Mouse (Mus musculus) brown adipose tissue, adult 24 weeks (tissue): ENCODE data around the gene Glod4. TPM values are rescaled to one million over a fixed set of nuclear protein-coding genes. Genes with fewer than 3 reads are reported as not detected.

Experiments used
- H3K27ac ChIP-seq: fragments of 200-500 bp; replicated peaks from 2 replicates; pipeline ENCODE4 v1.5.1; 2012; ENCODE audit warnings: low read depth, mild to moderate bottlenecking, low read length
- H3K4me1 ChIP-seq: fragments of 200-500 bp; 2 replicates; pipeline ENCODE4 v1.6.1; 2012; ENCODE audit warnings: low read length, mixed read lengths; ENCODE audit not compliant: control insufficient read depth, insufficient read depth, insufficient read length
- H3K4me3 ChIP-seq: fragments of 200-500 bp; 2 replicates; pipeline ENCODE4 v1.5.1; 2012; ENCODE audit warnings: low read depth, mild to moderate bottlenecking, low read length, moderate library complexity; ENCODE audit not compliant: insufficient read depth
- polyA plus RNA-seq: library from polyadenylated mRNA; stranded (reverse); fragments of >200 nt; gene quantifications from 2 replicates; pipeline ENCODE4 v1.2.4, GENCODE M21; 2012; ENCODE audit not compliant: missing spikeins, insufficient read depth, insufficient read length

Gene Glod4
- polyA plus RNA-seq, 1 experiment, result 62.0 TPM

- H3K4me3 ChIP-seq, result no peak overlapping the region
- peaks cover 30% of the 10 kb centered on the region for H3K4me1 ChIP-seq
- H3K27ac ChIP-seq, result peak overlapping the region; percentile 86
These were observed 123.1 kb downstream of the Glod4 start for GRCm38 (mm10) chr11:76120407-76120901.

DNA sequence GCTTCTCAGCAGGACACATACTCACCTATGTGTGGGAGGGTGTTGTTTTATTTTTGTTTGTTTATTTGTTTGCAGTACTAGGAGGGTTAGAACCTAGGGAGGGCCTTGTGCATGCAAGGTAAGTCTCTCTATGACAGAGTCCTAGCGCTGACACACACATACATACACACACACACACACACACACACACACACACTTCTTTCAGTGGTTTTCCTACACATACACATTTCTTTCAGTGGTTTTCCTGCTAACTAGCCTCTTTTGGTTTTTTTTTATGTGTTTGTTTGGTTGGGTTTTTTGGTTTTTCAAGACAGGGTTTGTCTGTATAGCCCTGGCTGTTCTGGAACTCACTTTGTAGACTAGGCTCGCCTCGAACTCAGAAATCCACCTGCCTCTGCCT is 133.1 kb downstream of the Glod4 start:
- H3K4me3 ChIP-seq, result no peak overlapping the region
- H3K27ac ChIP-seq, result no peak overlapping the region
- H3K4me1 ChIP-seq, result peaks cover 6% of the 10 kb centered on the region

GRCm38 (mm10) chr11:76106551-76107496 is 136.7 kb downstream of the Glod4 start:
- H3K4me3 ChIP-seq, result no peak overlapping the region
- peaks cover 6% of the 10 kb centered on the region for H3K4me1 ChIP-seq
- H3K27ac ChIP-seq, result no peak overlapping the region

DNA sequence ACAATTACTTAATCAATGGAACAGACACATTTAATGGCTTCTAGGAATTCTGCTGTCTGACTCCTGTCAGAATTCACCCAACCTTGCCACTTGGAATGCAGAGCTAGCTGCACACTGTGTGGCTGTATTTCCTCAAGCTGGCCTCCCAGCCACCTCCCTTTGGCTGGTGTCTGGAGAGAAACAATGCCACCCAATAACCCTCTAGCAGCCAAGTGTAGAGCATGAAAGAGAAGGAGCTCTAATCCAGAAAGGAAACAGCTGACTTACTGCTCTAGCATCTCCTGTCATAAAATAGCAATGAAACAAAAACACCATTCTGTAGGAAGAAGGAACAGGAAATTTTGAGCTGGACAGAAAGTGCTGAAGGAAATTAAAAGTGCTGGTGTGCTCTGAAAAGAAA is 142.4 kb downstream of the Glod4 start:
- H3K27ac ChIP-seq, result peak overlapping the region; percentile 79
- no peak overlapping the region for H3K4me3 ChIP-seq

DNA sequence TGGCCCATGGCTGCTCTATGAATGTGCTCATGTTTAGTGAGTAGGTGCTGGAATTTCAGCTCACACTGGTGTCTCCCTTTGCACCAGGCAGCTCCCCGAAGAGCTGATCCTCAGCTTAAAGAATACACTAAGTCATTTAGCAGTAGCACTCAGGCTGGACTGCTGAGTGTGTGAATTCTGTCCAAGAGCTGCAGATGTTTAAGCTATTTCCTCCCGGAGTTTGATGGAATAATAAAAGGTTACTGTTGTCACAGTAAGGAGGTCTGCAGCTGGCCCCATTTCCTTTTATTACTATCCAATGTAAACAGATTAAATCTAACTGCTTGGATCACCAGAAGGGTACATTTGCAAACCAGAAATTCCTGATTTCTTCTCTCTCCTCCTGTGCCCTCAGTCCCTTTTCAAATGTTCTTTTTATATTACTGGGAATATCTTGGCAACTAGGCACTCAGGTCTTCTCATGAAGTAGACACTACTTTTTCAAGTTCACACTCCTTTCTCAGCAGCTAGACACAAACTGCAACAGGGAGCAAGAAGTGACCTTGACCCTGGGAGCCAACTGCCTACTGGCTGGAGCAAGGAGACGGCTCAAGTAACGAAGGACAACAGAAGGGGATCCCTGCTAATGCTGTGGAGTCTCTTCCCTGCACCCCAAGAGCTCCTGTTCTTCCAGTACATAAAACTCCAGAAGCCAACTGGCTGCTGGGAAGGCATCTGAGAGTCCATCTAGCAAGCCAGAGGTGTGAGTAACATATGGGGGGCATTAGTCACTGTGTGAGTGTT is 144.1 kb downstream of the Glod4 start:
- peak overlapping the region; percentile 82 for H3K27ac ChIP-seq
- no peak overlapping the region for H3K4me3 ChIP-seq

More for the DNA sequence above, 142.4 kb downstream of the Glod4 start:
- H3K4me1 ChIP-seq, result peaks cover 22% of the 10 kb centered on the region

GRCm38 (mm10) chr11:76093610-76094009 is 149.9 kb downstream of the Glod4 start:
- no peak overlapping the region for H3K27ac ChIP-seq
- peaks cover 5% of the 10 kb centered on the region; the same call in 1 of the 2 replicates for H3K4me1 ChIP-seq
- no peak overlapping the region for H3K4me3 ChIP-seq

More for the DNA sequence above, 144.1 kb downstream of the Glod4 start:
- peaks cover 22% of the 10 kb centered on the region for H3K4me1 ChIP-seq

GRCm38 (mm10) chr11:76089776-76090175 is 153.7 kb downstream of the Glod4 start:
- Histone ChIP-seq H3K4me3 (no peak overlapping the region), H3K27ac (no peak overlapping the region), H3K4me1 (peaks cover 8% of the 10 kb centered on the region; the same call in 1 of the 2 replicates)

GRCm38 (mm10) chr11:76088506-76088905 is 155.0 kb downstream of the Glod4 start:
- Histone ChIP-seq H3K4me1 (peaks cover 11% of the 10 kb centered on the region), H3K27ac (no peak overlapping the region), H3K4me3 (no peak overlapping the region)

DNA sequence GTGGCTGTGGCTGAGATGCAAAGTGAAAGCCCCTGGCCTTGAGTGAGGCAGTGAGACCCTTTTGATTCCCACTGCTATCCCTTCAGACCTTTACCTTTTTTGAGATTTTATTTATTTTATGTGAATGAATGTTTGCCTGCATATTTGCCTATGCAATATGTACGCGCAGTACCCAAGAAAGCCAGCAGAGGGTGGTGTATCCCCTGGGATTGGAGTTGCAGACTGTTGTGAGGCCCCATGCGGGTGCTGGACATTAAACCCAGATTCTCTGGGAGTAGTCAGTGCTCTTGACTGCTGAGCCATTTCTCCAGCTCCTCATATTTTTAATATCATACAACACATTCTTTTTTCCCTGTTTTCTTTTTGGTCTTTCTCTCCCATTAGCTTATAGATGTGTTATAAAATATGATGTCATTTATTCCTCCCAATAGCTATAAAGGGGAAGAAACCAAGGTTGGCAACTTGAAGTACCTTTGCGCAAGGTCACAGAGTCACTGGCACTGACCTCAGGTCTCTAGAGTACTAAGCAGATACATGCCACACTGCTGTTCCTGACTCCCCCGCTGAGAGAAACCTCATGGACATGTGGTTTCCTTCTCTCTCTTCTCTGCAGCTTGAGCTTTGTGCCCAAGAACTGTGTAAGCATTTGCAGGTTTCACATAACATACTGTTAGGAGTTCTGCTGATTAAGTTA is 157.5 kb downstream of the Glod4 start:
- Histone ChIP-seq H3K27ac (no peak overlapping the region), H3K4me1 (peaks cover 20% of the 10 kb centered on the region), H3K4me3 (no peak overlapping the region)

GRCm38 (mm10) chr11:76084943-76085342 is 158.6 kb downstream of the Glod4 start:
- Histone ChIP-seq H3K4me1 (peaks cover 23% of the 10 kb centered on the region), H3K4me3 (no peak overlapping the region), H3K27ac (no peak overlapping the region)

GRCm38 (mm10) chr11:76083941-76084367 is 159.6 kb downstream of the Glod4 start:
- H3K4me1 ChIP-seq, result peaks cover 23% of the 10 kb centered on the region
- H3K27ac ChIP-seq, result peak overlapping the region; percentile 20; the same call in 1 of the 2 replicates
- H3K4me3 ChIP-seq, result no peak overlapping the region

- peaks cover 22% of the 10 kb centered on the region for H3K4me1 ChIP-seq
- no peak overlapping the region for H3K4me3 ChIP-seq
- peak overlapping the region; percentile 88 for H3K27ac ChIP-seq
These were observed 162.4 kb downstream of the Glod4 start for GRCm38 (mm10) chr11:76081048-76081640.

DNA sequence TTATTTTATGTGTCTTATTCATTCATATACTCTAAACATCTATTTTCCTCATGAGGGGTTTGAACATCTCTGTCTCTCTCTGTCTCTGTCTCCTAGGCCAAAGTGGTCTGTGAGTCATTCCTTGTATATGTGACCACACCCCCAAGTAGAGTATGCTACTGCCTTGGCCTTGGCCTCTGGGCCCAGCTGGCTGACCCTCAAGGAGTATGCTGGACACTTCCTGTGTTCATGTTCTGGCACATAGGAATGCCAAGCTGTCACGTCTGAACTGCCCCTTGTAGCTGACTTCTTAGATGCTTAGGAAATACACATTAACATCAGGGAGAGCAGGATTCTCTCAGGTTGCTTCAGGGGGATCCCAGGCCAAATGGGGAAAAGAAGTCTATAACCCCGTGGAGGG is 163.2 kb downstream of the Glod4 start:
- Histone ChIP-seq H3K27ac (peak overlapping the region; percentile 88), H3K4me3 (no peak overlapping the region), H3K4me1 (peaks cover 22% of the 10 kb centered on the region)

- H3K4me3 ChIP-seq, result no peak overlapping the region
- peaks cover 15% of the 10 kb centered on the region for H3K4me1 ChIP-seq
These were observed 166.2 kb downstream of the Glod4 start for GRCm38 (mm10) chr11:76077341-76077740.

More at GRCm38 (mm10) chr11:76077341-76077740, 166.2 kb downstream of the Glod4 start:
- no peak overlapping the region for H3K27ac ChIP-seq
